In genomic region chr5:88558991-88559390, GRCm38 (mm10) we compare ENCODE assay signal across 28 mouse cellular contexts. TPM values are rescaled to one million over a fixed set of nuclear protein-coding genes. Genes with fewer than 3 reads are reported as not detected.
"Had no signal": no experiment of that assay in that cellular context is flagged by ENCODE, and none has a peak within 500 bp of the region (broad histone marks: within the 10 kb centered on the region; RNA-seq: fewer than 3 reads in every experiment).

No protein-coding gene starts in this region.

- H3K4me3 ChIP-seq: heart, adult 2 months; heart, embryonic 13.5 days; heart, embryonic 15.5 days; hindbrain, embryonic 13.5 days; hindbrain, embryonic 15.5 days; kidney, embryonic 15.5 days; layer of hippocampus, adult 2 months; limb, embryonic 13.5 days; limb, embryonic 15.5 days; liver, embryonic 12.5 days had no signal

- H3K9ac ChIP-seq: heart, embryonic 13.5 days; heart, embryonic 15.5 days; hindbrain, embryonic 13.5 days; hindbrain, embryonic 15.5 days; kidney, embryonic 15.5 days; limb, embryonic 13.5 days; limb, embryonic 15.5 days; liver, embryonic 12.5 days; liver, embryonic 14.5 days had no signal

- H3K27me3 ChIP-seq: heart, embryonic 13.5 days; heart, embryonic 15.5 days; hindbrain, embryonic 13.5 days; hindbrain, embryonic 15.5 days; kidney, embryonic 15.5 days; limb, embryonic 13.5 days; limb, embryonic 15.5 days; liver, embryonic 12.5 days had no signal

- H3K36me3 ChIP-seq: hindbrain, embryonic 13.5 days; hindbrain, embryonic 15.5 days had no signal

- H3K27ac ChIP-seq: heart, adult 2 months; heart, embryonic 13.5 days; heart, embryonic 15.5 days; hindbrain, embryonic 13.5 days; hindbrain, embryonic 15.5 days; hindbrain, postnatal 0 days; kidney, embryonic 15.5 days; kidney, postnatal 0 days; layer of hippocampus, adult 2 months; limb, embryonic 13.5 days; limb, embryonic 15.5 days; liver, embryonic 12.5 days; liver, embryonic 14.5 days had no signal

- DNase-seq: gastrocnemius, postnatal 14 days; gastrocnemius, postnatal 36 days; heart, adult 11 months; heart, adult 2 months; heart, postnatal 14 days; heart, postnatal 36 days; kidney, adult 11 months; kidney, adult 2 months; kidney, adult 9 months; kidney, postnatal 14 days; kidney, postnatal 4 days; left cerebral cortex, postnatal 4 days had no signal

- H3K4me2 ChIP-seq: heart, embryonic 11.5 days; heart, embryonic 13.5 days; heart, embryonic 15.5 days; hindbrain, embryonic 13.5 days; hindbrain, embryonic 15.5 days; kidney, embryonic 15.5 days; limb, embryonic 13.5 days; limb, embryonic 15.5 days; liver, embryonic 12.5 days had no signal

- H3K9me3 ChIP-seq: heart, embryonic 13.5 days; heart, embryonic 15.5 days; hindbrain, embryonic 13.5 days; hindbrain, embryonic 15.5 days; kidney, embryonic 15.5 days; limb, embryonic 13.5 days; limb, embryonic 15.5 days; liver, embryonic 12.5 days had no signal

- ATAC-seq: hindbrain, postnatal 0 days; intestine, embryonic 16.5 days; liver, embryonic 12.5 days had no signal

RNA-seq across cellular contexts. Expression of gene Jchain, which starts 31.3 kb away (rescaled TPM):
- polyA plus RNA-seq: heart, embryonic 11.5 days; hindbrain, embryonic 11.5 days; intestine, embryonic 14.5 days; kidney, embryonic 15.5 days; limb, embryonic 13.5 days had no signal
